Mouse (Mus musculus): ENCODE data around the gene Gm11114. TPM values are rescaled to one million over a fixed set of nuclear protein-coding genes. Genes with fewer than 3 reads are reported as not detected.

Gm11114 gene
- total RNA-seq, 2 experiments from 2014 or later: not detected

- DNase-seq: peak in 1 of 2 experiments; percentile 23
Observed at GRCm38 (mm10) chr9:85357154-85357860, 44.7 kb downstream of the Gm11114 start.

Other genes with a start within 250 kb of the Gm11114 start
- 10 to 100 TPM in 1 of 2 experiments, 1 to 10 TPM in 1; 9.8 to 10.6 TPM for gene Tent5a, start 14.6 kb downstream of the Gm11114 start, total RNA-seq (2021)